In genomic region chr2:150608872-150609560, GRCm38 (mm10) we compare ENCODE assay signal across 8 mouse cellular contexts. TPM values are rescaled to one million over a fixed set of nuclear protein-coding genes. Genes with fewer than 3 reads are reported as not detected.
DNase-seq lines count a peak whose midpoint lies in the region; ATAC-seq lines count a peak whose summit lies in the region.

No protein-coding gene starts in this region.

- H3K4me1 ChIP-seq in heart, embryonic 10.5 days: peaks cover 9% of the 10 kb centered on the region
- no peaks in the 10 kb centered on the region for H3K4me1 ChIP-seq in kidney, embryonic 14.5 days (ENCODE audit: control insufficient read depth, insufficient read depth, low read length)
- peaks cover 14% of the 10 kb centered on the region for H3K4me1 ChIP-seq in limb, embryonic 13.5 days
- peaks cover 15% of the 10 kb centered on the region for H3K4me1 ChIP-seq in midbrain, embryonic 15.5 days

- H3K9ac ChIP-seq in kidney, embryonic 14.5 days (ENCODE audit: low read depth, low read length): peak overlapping the region; percentile 76; the same call in 1 of the 2 replicates
- peak overlapping the region; percentile 89 for H3K9ac ChIP-seq in limb, embryonic 13.5 days
- H3K9ac ChIP-seq in midbrain, embryonic 15.5 days: peak overlapping the region; percentile 77

- peak; percentile 63 for ATAC-seq in activated CD4-positive, CD25-positive, alpha-beta regulatory T cell, adult 4 months
- ATAC-seq in kidney, embryonic 14.5 days (ENCODE audit: low FRiP score, low TSS enrichment): peak; percentile 68
- ATAC-seq in limb, embryonic 13.5 days (ENCODE audit: low FRiP score, low read depth): peak; percentile 66
- ATAC-seq in midbrain, embryonic 15.5 days (replicated peaks): peak; percentile 68

- H3K27ac ChIP-seq in heart, embryonic 10.5 days: peak overlapping the region; percentile 87; the same call in 1 of the 2 replicates
- H3K27ac ChIP-seq in kidney, embryonic 14.5 days (ENCODE audit: low read depth, low read length): no peak overlapping the region
- no peak overlapping the region for H3K27ac ChIP-seq in limb, embryonic 13.5 days
- H3K27ac ChIP-seq in midbrain, embryonic 15.5 days: peak overlapping the region; percentile 66; the same call in 1 of the 2 replicates

- WGBS in heart, embryonic 10.5 days: 2% methylated on average over 10 of the region's 10 CpGs
- WGBS in kidney, embryonic 14.5 days: 1% methylated on average over 10 of the region's 10 CpGs
- WGBS in limb, embryonic 13.5 days: 2% methylated on average over 10 of the region's 10 CpGs
- WGBS in midbrain, embryonic 15.5 days: under 1% methylated on average over 10 of the region's 10 CpGs

- no peaks in the 10 kb centered on the region for H3K36me3 ChIP-seq in heart, embryonic 10.5 days
- no peaks in the 10 kb centered on the region for H3K36me3 ChIP-seq in kidney, embryonic 14.5 days (ENCODE audit: control insufficient read depth, insufficient read depth, low read length)
- H3K36me3 ChIP-seq in limb, embryonic 13.5 days: no peaks in the 10 kb centered on the region
- 0 out of 2 replicates have a peak, but pooled peaks cover 3% of the 10 kb centered on the region for H3K36me3 ChIP-seq in midbrain, embryonic 15.5 days (replicated peaks)
- H3K36me3 ChIP-seq in splenic B cell, adult 2 months (ENCODE audit: control insufficient read depth, insufficient read depth, low read length, poor library complexity, severe bottlenecking): no peaks in the 10 kb centered on the region

- peak overlapping the region; percentile 75 for H3K4me2 ChIP-seq in kidney, embryonic 14.5 days (replicated peaks; ENCODE audit: low read depth, low read length)
- peak overlapping the region; percentile 90 for H3K4me2 ChIP-seq in limb, embryonic 13.5 days (replicated peaks)
- H3K4me2 ChIP-seq in midbrain, embryonic 15.5 days: peak overlapping the region; percentile 79

- H3K4me3 ChIP-seq in heart, embryonic 10.5 days: peak overlapping the region; percentile 91
- peak overlapping the region; percentile 90 for H3K4me3 ChIP-seq in kidney, embryonic 14.5 days (ENCODE audit: low read length)
- H3K4me3 ChIP-seq in limb, embryonic 13.5 days: peak overlapping the region; percentile 93
- peak overlapping the region; percentile 85 for H3K4me3 ChIP-seq in midbrain, embryonic 15.5 days

- H3K27me3 ChIP-seq in heart, embryonic 10.5 days (ENCODE audit: insufficient read depth, poor library complexity, severe bottlenecking): no peaks in the 10 kb centered on the region
- no peaks in the 10 kb centered on the region for H3K27me3 ChIP-seq in kidney, embryonic 14.5 days (ENCODE audit: control insufficient read depth, insufficient read depth, low read length)
- 0 out of 2 replicates have a peak, but pooled peaks cover 2% of the 10 kb centered on the region for H3K27me3 ChIP-seq in limb, embryonic 13.5 days
- H3K27me3 ChIP-seq in midbrain, embryonic 15.5 days (replicated peaks): no peaks in the 10 kb centered on the region
- H3K27me3 ChIP-seq in splenic B cell, adult 2 months (ENCODE audit: control insufficient read depth, insufficient read depth, low read length, poor library complexity, severe bottlenecking): no peaks in the 10 kb centered on the region

- no peaks in the 10 kb centered on the region for H3K9me3 ChIP-seq in heart, embryonic 10.5 days
- H3K9me3 ChIP-seq in kidney, embryonic 14.5 days (ENCODE audit: control insufficient read depth, low read length): no peaks in the 10 kb centered on the region
- no peaks in the 10 kb centered on the region for H3K9me3 ChIP-seq in limb, embryonic 13.5 days
- H3K9me3 ChIP-seq in midbrain, embryonic 15.5 days: no peaks in the 10 kb centered on the region

- DNase-seq in B cell, adult 2 months: peak; percentile 70 to 74
- peak; percentile 92 for DNase-seq in embryo, embryonic 10.5 days (ENCODE audit: low spot score)
- DNase-seq in heart, embryonic 10.5 days (ENCODE audit: low spot score): no peak
- DNase-seq in splenic B cell, adult 2 months (ENCODE audit: low read depth, low spot score): peak; percentile 85

RNA-seq across cellular contexts. Expression of gene Apmap, which starts 0.6 kb away (rescaled TPM):
- 10 to 100 TPM; 16.9 to 18.8 TPM for polyA plus RNA-seq in activated CD4-positive, CD25-positive, alpha-beta regulatory T cell, adult 4 months (2017; shearing (Covaris generic))
- polyA plus RNA-seq in heart, embryonic 10.5 days (2016; fragmentation: Nextera tagmentation; extraction: Ambion mirVana): 32.8 and 34.2 TPM in 2 replicates
- polyA plus RNA-seq in kidney, embryonic 14.5 days (2014; fragmentation: Nextera tagmentation; extraction: Ambion mirVana): 31.9 and 41.3 TPM in 2 replicates
- 28.4 and 30.9 TPM in 2 replicates for polyA plus RNA-seq in limb, embryonic 13.5 days (2015; fragmentation: Nextera tagmentation; extraction: Ambion mirVana)
- 39.5 and 42.1 TPM in 2 replicates for polyA plus RNA-seq in midbrain, embryonic 15.5 days (2015; fragmentation: Nextera tagmentation; extraction: Ambion mirVana)

RNA-seq across cellular contexts. Expression of gene Cst7, which starts 38.8 kb away (rescaled TPM):
- 100 to 1,000 TPM; 168 to 204 TPM for polyA plus RNA-seq in activated CD4-positive, CD25-positive, alpha-beta regulatory T cell, adult 4 months (2017; shearing (Covaris generic))
- 0.15 and 0.58 TPM in 2 replicates for polyA plus RNA-seq in heart, embryonic 10.5 days (2016; fragmentation: Nextera tagmentation; extraction: Ambion mirVana)
- polyA plus RNA-seq in kidney, embryonic 14.5 days (2014; fragmentation: Nextera tagmentation; extraction: Ambion mirVana): 0.22 TPM in 1 of 2 replicates, not detected in the other
- polyA plus RNA-seq in limb, embryonic 13.5 days (2015; fragmentation: Nextera tagmentation; extraction: Ambion mirVana): 0.45 and 1.0 TPM in 2 replicates
- polyA plus RNA-seq in midbrain, embryonic 15.5 days (2015; fragmentation: Nextera tagmentation; extraction: Ambion mirVana): 0.23 and 0.28 TPM in 2 replicates

RNA-seq across cellular contexts. Expression of gene Acss1, which starts 59.3 kb away (rescaled TPM):
- 10 to 100 TPM; 13.5 to 13.6 TPM for polyA plus RNA-seq in activated CD4-positive, CD25-positive, alpha-beta regulatory T cell, adult 4 months (2017; shearing (Covaris generic))
- polyA plus RNA-seq in heart, embryonic 10.5 days (2016; fragmentation: Nextera tagmentation; extraction: Ambion mirVana): 17.2 and 19.2 TPM in 2 replicates
- polyA plus RNA-seq in kidney, embryonic 14.5 days (2014; fragmentation: Nextera tagmentation; extraction: Ambion mirVana): 2.3 and 5.6 TPM in 2 replicates
- 4.1 and 4.5 TPM in 2 replicates for polyA plus RNA-seq in limb, embryonic 13.5 days (2015; fragmentation: Nextera tagmentation; extraction: Ambion mirVana)
- polyA plus RNA-seq in midbrain, embryonic 15.5 days (2015; fragmentation: Nextera tagmentation; extraction: Ambion mirVana): 16.7 and 20.9 TPM in 2 replicates

Comparison
In these comparisons a context has a peak if more than half of its experiments do, and no peak if none do; other contexts are left out.
1. H3K27ac ChIP-seq: peak in heart, embryonic 10.5 days (single experiment) and midbrain, embryonic 15.5 days (single experiment); none in kidney, embryonic 14.5 days (single experiment) and limb, embryonic 13.5 days (single experiment).
2. RNA of gene Cst7, which starts 38.8 kb away (polyA plus RNA-seq): 168 to 204 TPM in activated CD4-positive, CD25-positive, alpha-beta regulatory T cell, adult 4 months; 0.15 to 0.58 TPM in heart, embryonic 10.5 days, 0.45 to 1.0 TPM in limb, embryonic 13.5 days, 0.23 to 0.28 TPM in midbrain, embryonic 15.5 days and 0.22 TPM in kidney, embryonic 14.5 days; every median in the first group is over 10 times any median in the second.
3. Peak in every context shown above with its lines, with median percentiles within 50 percentile points of each other: ATAC-seq, H3K4me3 ChIP-seq, H3K4me2 ChIP-seq and H3K9ac ChIP-seq.